Mouse (Mus musculus): ENCODE results near the gene Usp29. TPM values are rescaled to one million over a fixed set of nuclear protein-coding genes. Genes with fewer than 3 reads are reported as not detected.
"Not testable (repeated sequence)": the region's sequence is repeated elsewhere in the genome, so short reads cannot be mapped to it uniquely, and the experiment has no call there.

Usp29 gene
- polyA plus RNA-seq, 1 experiment: not detected

- H3K36me3 ChIP-seq (ENCODE audit: control insufficient read depth, insufficient read depth, low read length): no peaks in the 10 kb centered on the region
- H3K27ac ChIP-seq (ENCODE audit: insufficient read depth, low read length): no peak overlapping the region
- 84% methylated on average over 8 of the region's 8 CpGs for WGBS
- no peak for DNase-seq (ENCODE audit: low read depth in 1 of 2, low spot score in 2 of 2)
- H3K27me3 ChIP-seq (ENCODE audit: control insufficient read depth, insufficient read depth, low read length): no peaks in the 10 kb centered on the region
- TF ChIP-seq POLR2A (IDR thresholded peaks at IDR 0.05; ENCODE audit: low read depth, low read length) (no peak), CTCF (IDR thresholded peaks at IDR 0.05; ENCODE audit: extremely low read depth, insufficient read depth, insufficient read length, insufficient replicate concordance) (no peak)
- no peak overlapping the region for H3K4me3 ChIP-seq (ENCODE audit: extremely low read depth, insufficient read depth, insufficient read length)
- no peaks in the 10 kb centered on the region for H3K4me1 ChIP-seq (ENCODE audit: control insufficient read depth, insufficient read depth, insufficient read length)
Measured at GRCm38 (mm10) chr7:6883376-6884147, 153.2 kb downstream of the Usp29 start.

DNA sequence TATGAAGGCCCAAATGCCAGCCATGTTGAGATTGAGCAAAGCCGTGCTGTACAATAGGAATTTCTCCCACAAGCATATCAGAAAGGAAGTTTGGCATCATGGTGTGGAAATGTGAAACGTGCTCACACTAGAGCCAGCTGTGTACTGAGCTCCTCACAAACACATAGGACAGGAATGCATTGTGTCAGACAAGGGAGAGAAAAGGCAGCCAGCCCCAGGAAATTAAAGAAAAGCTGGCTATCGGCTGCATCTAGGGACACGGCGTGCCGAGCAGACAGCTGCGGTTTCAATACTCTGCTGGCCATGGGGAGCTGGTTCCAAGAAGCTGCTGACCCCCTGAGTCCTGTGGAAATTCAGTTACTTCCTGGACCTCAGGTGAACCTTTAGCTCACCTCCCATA is 155.0 kb downstream of the Usp29 start:
- H3K27ac ChIP-seq (ENCODE audit: insufficient read depth, low read length): no peak overlapping the region
- DNase-seq (ENCODE audit: low read depth in 1 of 2, low spot score in 2 of 2): no peak
- 75% methylated on average over 7 of the region's 7 CpGs for WGBS
- H3K4me1 ChIP-seq (ENCODE audit: control insufficient read depth, insufficient read depth, insufficient read length): no peaks in the 10 kb centered on the region
- TF ChIP-seq CTCF (IDR thresholded peaks at IDR 0.05; ENCODE audit: extremely low read depth, insufficient read depth, insufficient read length, insufficient replicate concordance): no peak
- no peak for TF ChIP-seq POLR2A (IDR thresholded peaks at IDR 0.05; ENCODE audit: low read depth, low read length)
- no peaks in the 10 kb centered on the region for H3K27me3 ChIP-seq (ENCODE audit: control insufficient read depth, insufficient read depth, low read length)
- H3K4me3 ChIP-seq (ENCODE audit: extremely low read depth, insufficient read depth, insufficient read length): no peak overlapping the region
- no peaks in the 10 kb centered on the region for H3K36me3 ChIP-seq (ENCODE audit: control insufficient read depth, insufficient read depth, low read length)

GRCm38 (mm10) chr7:6886896-6887295 is 156.5 kb downstream of the Usp29 start:
- no peaks in the 10 kb centered on the region for H3K36me3 ChIP-seq (ENCODE audit: control insufficient read depth, insufficient read depth, low read length)
- no peak overlapping the region for H3K27ac ChIP-seq (ENCODE audit: insufficient read depth, low read length)
- no peak for TF ChIP-seq CTCF (IDR thresholded peaks at IDR 0.05; ENCODE audit: extremely low read depth, insufficient read depth, insufficient read length, insufficient replicate concordance)
- TF ChIP-seq POLR2A (IDR thresholded peaks at IDR 0.05; ENCODE audit: low read depth, low read length): no peak
- H3K4me1 ChIP-seq (ENCODE audit: control insufficient read depth, insufficient read depth, insufficient read length): no peaks in the 10 kb centered on the region
- no peaks in the 10 kb centered on the region for H3K27me3 ChIP-seq (ENCODE audit: control insufficient read depth, insufficient read depth, low read length)
- WGBS: 93% methylated on average over 1 of the region's 1 CpGs
- DNase-seq (ENCODE audit: low read depth in 1 of 2, low spot score in 2 of 2): no peak
- H3K4me3 ChIP-seq (ENCODE audit: extremely low read depth, insufficient read depth, insufficient read length): no peak overlapping the region

GRCm38 (mm10) chr7:6889871-6890270 is 159.5 kb downstream of the Usp29 start:
- 82% methylated on average over 5 of the region's 5 CpGs for WGBS
- no peaks in the 10 kb centered on the region for H3K4me1 ChIP-seq (ENCODE audit: control insufficient read depth, insufficient read depth, insufficient read length)
- no peak overlapping the region for H3K4me3 ChIP-seq (ENCODE audit: extremely low read depth, insufficient read depth, insufficient read length)
- TF ChIP-seq CTCF (IDR thresholded peaks at IDR 0.05; ENCODE audit: extremely low read depth, insufficient read depth, insufficient read length, insufficient replicate concordance) (no peak), POLR2A (IDR thresholded peaks at IDR 0.05; ENCODE audit: low read depth, low read length) (no peak)
- no peaks in the 10 kb centered on the region for H3K27me3 ChIP-seq (ENCODE audit: control insufficient read depth, insufficient read depth, low read length)
- no peak for DNase-seq (ENCODE audit: low read depth in 1 of 2, low spot score in 2 of 2)
- H3K27ac ChIP-seq (ENCODE audit: insufficient read depth, low read length): no peak overlapping the region
- no peaks in the 10 kb centered on the region for H3K36me3 ChIP-seq (ENCODE audit: control insufficient read depth, insufficient read depth, low read length)

GRCm38 (mm10) chr7:6891206-6891605 is 160.8 kb downstream of the Usp29 start:
- Histone ChIP-seq H3K27ac (ENCODE audit: insufficient read depth, low read length) (no peak overlapping the region), H3K27me3 (ENCODE audit: control insufficient read depth, insufficient read depth, low read length) (no peaks in the 10 kb centered on the region), H3K4me1 (ENCODE audit: control insufficient read depth, insufficient read depth, insufficient read length) (no peaks in the 10 kb centered on the region), H3K4me3 (ENCODE audit: extremely low read depth, insufficient read depth, insufficient read length) (no peak overlapping the region), H3K36me3 (ENCODE audit: control insufficient read depth, insufficient read depth, low read length) (no peaks in the 10 kb centered on the region)
- no peak for DNase-seq (ENCODE audit: low read depth in 1 of 2, low spot score in 2 of 2)
- WGBS: 58% methylated on average over 3 of the region's 3 CpGs
- TF ChIP-seq CTCF (IDR thresholded peaks at IDR 0.05; ENCODE audit: extremely low read depth, insufficient read depth, insufficient read length, insufficient replicate concordance): no peak
- no peak for TF ChIP-seq POLR2A (IDR thresholded peaks at IDR 0.05; ENCODE audit: low read depth, low read length)

DNA sequence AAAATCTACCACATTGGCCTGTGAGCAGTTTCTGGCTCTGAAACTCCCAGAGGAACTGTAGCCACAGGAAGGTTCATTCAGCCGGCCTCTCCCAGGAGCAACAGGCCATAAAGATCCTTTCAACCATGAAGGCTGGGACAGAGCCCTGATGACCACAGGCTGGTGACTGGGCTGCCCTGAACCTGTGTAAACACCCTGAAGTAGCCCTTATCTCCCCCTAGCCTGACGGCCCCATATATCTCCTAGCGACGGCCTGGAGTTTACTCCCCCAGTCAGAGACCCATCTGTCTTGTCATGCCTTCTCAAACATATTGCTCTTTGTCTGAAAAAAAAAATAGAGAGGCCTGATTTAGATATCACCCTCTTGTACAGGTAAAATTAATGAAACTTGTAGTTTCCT is 166.6 kb downstream of the Usp29 start:
- H3K27me3 ChIP-seq (ENCODE audit: control insufficient read depth, insufficient read depth, low read length); DNase-seq (ENCODE audit: low read depth in 1 of 2, low spot score in 2 of 2); H3K4me3 ChIP-seq (ENCODE audit: extremely low read depth, insufficient read depth, insufficient read length); H3K27ac ChIP-seq (ENCODE audit: insufficient read depth, low read length); H3K36me3 ChIP-seq (ENCODE audit: control insufficient read depth, insufficient read depth, low read length); H3K4me1 ChIP-seq (ENCODE audit: control insufficient read depth, insufficient read depth, insufficient read length): not testable (repeated sequence)
- WGBS: 54% methylated on average over 4 of the region's 4 CpGs

DNA sequence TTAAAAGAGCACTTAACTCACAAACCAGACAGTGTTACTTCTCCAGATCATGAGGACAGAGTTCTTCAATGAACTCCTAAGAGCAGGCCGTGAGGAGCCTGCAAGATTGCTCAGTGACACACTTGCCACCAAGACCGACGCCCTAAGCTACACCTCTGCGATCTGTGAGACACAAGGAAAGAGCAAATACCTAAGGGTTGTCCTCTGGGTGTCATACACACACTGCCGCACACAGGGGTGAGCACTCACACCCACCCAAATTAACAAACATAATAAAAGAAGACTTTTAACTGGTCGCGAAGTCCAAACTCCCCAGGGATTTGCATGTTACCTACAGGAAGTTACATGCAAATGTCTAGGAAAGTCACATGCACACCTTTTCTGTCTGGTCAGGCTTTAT is 170.3 kb downstream of the Usp29 start:
- no peak overlapping the region for H3K4me3 ChIP-seq (ENCODE audit: extremely low read depth, insufficient read depth, insufficient read length)
- no peaks in the 10 kb centered on the region for H3K27me3 ChIP-seq (ENCODE audit: control insufficient read depth, insufficient read depth, low read length)
- 91% methylated on average over 7 of the region's 7 CpGs for WGBS
- H3K27ac ChIP-seq (ENCODE audit: insufficient read depth, low read length): no peak overlapping the region
- no peaks in the 10 kb centered on the region for H3K4me1 ChIP-seq (ENCODE audit: control insufficient read depth, insufficient read depth, insufficient read length)
- TF ChIP-seq CTCF (IDR thresholded peaks at IDR 0.05; ENCODE audit: extremely low read depth, insufficient read depth, insufficient read length, insufficient replicate concordance): no peak
- TF ChIP-seq POLR2A (IDR thresholded peaks at IDR 0.05; ENCODE audit: low read depth, low read length): no peak
- DNase-seq (ENCODE audit: low read depth in 1 of 2, low spot score in 2 of 2): no peak
- H3K36me3 ChIP-seq (ENCODE audit: control insufficient read depth, insufficient read depth, low read length): no peaks in the 10 kb centered on the region
